Mouse (Mus musculus) activated CD4-positive, CD25-positive, alpha-beta regulatory T cell, adult 4 months (primary cell): Measurements from ENCODE around the gene Hic2. TPM values are rescaled to one million over a fixed set of nuclear protein-coding genes. Genes with fewer than 3 reads are reported as not detected.

ENCODE experiments used
- ATAC-seq: one replicate; pipeline ENCODE4 v1.8.0; 2017
- polyA plus RNA-seq, 2 experiments: library from polyadenylated mRNA; unstranded; fragments of 100-300 nt; shearing (Covaris generic); gene quantifications; one replicate each; pipeline ENCODE4 v1.2.1; 2017

The Hic2 gene
- polyA plus RNA-seq, 2 experiments from 2014 or later = 0.83 to 1.1 TPM

DNA sequence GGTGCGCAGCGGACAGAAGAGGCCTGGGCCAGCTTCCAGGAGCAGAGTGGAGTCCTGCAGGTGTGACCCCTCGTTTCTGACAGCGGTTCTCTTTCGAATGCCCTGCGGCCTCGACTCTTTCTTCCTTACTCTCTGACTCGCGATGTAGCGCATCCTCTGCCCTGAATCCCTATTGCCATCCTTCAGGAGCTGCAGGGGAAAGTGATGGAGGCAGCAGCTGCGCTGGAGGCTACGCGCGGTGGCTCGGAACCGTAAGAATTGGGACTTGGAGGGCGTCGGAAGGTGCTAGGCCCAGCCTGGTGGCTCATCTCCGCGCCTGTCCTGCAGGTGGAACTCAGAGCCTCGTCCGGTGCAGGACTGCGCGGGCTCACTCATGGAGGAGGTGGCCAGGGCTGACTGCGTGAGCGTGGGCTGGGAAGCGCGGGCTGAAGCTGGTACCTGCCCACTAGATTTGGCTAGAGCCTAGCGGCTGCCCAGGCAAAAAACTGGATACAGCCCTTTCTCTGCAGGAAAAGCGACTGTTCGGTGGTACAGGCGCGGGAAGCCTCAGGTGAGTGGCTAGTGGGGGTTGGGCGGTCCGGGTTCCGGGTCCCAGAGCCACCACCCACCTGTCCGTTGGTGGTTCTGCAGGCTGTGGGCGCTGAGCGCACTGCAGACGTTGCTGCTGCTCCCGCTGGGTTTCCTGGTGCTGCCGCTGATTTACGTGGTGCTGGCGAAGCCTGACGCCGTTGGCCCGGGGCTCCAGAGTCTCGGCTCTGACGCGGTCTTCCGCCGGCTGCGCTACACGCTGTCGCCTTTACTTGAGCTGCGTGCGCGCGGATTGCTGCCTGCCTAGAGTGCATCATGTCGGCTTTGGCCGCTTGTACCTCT, 44.2 kb downstream of the Hic2 start:
- ATAC-seq = peak; percentile 45

GRCm38 (mm10) chr16:17280471-17280870, 47.1 kb downstream of the Hic2 start:
- ATAC-seq = no peak

GRCm38 (mm10) chr16:17283151-17283550, 49.8 kb downstream of the Hic2 start:
- ATAC-seq = no peak

GRCm38 (mm10) chr16:17287103-17287502, 53.7 kb downstream of the Hic2 start:
- no peak for ATAC-seq

GRCm38 (mm10) chr16:17291016-17291415, 57.6 kb downstream of the Hic2 start:
- no peak for ATAC-seq

GRCm38 (mm10) chr16:17292751-17293150, 59.4 kb downstream of the Hic2 start:
- ATAC-seq = peak; percentile 59

DNA sequence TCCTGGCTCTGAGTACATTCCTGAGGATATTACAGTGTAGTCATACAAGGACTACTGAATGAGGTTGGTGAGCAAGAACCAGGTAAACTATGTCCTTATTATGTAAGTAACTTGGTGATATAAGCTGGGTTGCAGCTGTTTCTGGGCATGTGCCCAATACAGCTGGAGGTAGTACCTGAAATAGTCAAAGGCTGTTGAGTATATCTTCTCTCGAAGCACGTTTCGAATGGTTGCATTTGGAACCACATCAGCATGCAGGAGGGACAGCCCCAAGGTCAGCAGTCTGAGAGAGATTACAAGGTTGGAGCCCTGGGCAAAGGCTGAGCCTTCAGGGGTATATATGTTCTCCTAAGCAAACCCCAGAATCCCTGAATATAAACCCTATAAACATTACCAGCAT, 67.4 kb downstream of the Hic2 start:
- no peak for ATAC-seq

DNA sequence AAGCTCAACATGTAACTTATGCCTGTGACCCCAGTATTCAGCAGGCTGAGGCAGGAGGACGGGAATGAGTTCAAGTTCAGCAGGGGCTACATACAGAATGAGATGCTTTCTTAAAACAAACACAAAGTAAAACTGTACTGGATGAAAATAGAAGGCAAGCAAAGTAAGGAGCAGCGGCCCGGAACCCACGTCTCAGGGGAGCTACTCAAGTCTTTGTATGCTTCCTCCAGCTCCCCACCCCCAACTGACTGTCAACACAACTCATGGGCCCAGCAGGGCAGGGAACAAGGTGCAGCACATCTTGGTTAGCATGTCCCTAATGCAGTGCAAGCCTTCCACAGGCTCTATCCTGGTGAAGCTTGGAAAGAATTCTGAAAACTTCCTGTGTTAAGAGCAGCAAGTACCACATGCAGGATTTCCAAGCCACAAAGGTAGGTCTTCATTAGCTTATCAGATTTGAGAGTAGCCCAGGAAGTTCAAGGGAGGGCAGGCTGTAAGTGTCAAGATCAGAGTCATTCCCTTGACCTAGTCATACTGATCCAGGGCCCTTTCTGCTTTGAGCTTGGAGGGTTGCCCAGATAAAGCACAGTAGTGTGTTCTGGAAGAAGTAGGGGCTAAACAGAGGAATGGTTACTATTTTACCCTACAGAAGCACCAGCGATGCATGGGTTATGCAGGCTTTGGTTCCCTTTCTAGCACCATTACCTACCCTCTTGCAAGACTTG, 70.3 kb downstream of the Hic2 start:
- ATAC-seq = no peak

DNA sequence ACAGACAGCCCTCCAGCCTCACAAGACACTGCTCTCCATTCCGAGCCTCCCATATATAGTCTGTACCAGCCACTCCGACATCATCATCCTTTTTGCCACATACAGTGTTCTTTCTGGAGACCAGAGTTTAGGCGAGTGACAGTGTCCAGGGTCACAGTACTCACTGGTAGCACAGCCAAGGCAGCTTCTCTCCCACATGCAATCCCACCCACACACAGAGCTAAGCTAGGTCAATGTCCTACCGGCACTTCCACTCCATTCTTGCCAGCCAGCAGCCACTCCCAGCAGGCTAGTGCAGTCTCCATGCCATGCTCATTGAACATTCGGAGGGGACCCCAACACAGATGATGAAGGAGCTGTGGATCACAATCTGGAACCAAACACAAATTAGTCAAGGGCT, 74.1 kb downstream of the Hic2 start:
- ATAC-seq = no peak

DNA sequence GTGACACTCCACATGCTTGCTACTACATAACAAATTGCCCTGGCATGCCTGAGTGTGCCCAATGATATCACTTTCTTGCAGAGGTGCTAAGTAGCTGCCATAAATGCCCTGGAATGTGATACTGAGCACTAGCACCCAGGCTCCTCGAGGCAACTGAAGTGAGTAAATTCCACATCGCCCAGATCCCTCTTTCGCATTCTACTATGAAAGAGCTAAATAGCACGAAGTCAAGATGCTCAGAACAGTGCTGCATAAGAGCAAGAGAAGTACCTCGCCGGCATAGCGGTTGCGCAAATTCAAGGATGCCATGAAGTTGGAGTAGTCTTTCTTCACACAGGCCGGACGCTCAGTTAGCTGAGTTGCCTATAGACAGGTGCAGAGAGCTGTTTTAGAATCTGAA, 75.7 kb downstream of the Hic2 start:
- no peak for ATAC-seq

DNA sequence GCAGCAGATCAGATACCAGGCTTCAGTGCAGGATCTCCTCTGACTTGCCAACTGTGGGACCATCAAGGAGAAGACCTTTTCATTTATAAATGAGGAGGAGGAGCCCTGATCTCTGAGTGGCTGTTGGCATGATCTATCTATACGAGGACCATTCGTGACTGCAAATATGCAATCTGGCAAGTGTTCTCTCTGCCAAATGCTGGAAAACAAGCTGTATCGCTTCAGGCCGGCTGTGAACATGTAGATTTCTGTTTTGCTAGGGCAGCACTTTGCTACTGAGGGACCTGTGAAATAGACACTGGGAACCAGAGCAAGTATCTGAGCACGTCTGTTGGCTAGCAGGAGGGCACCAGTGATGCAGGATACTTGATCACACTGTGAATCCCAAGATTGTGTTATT, 79.2 kb downstream of the Hic2 start:
- ATAC-seq = no peak

Other genes with a start within 250 kb of the Hic2 start
- gene Ypel1, start 163.9 kb upstream of the Hic2 start, polyA plus RNA-seq = 1 to 10 TPM; 3.2 to 3.8 TPM
- gene Ppil2, start 122.3 kb upstream of the Hic2 start, polyA plus RNA-seq = 100 to 1,000 TPM; 166 to 209 TPM
- gene 2610318N02Rik, start 108.4 kb upstream of the Hic2 start, polyA plus RNA-seq = 10 to 100 TPM; 10.7 to 11.1 TPM
- 10 to 100 TPM; 27.8 to 50.4 TPM for gene Sdf2l1, start 101.2 kb upstream of the Hic2 start, polyA plus RNA-seq
- 1 to 10 TPM; 7.0 to 8.2 TPM for gene Ydjc, start 89.0 kb upstream of the Hic2 start, polyA plus RNA-seq
- under 1 TPM; 0.24 to 0.54 TPM for gene Ccdc116, start 86.3 kb upstream of the Hic2 start, polyA plus RNA-seq
- 100 to 1,000 TPM; 300 to 366 TPM for gene Ube2l3, start 30.9 kb upstream of the Hic2 start, polyA plus RNA-seq
- not detected for gene Rimbp3, start 25.0 kb upstream of the Hic2 start, polyA plus RNA-seq
- gene Tmem191c, start 42.5 kb downstream of the Hic2 start, polyA plus RNA-seq = 10 to 100 TPM; 30.6 to 32.6 TPM
- under 1 TPM; 0.22 to 0.53 TPM for gene Serpind1, start 97.8 kb downstream of the Hic2 start, polyA plus RNA-seq
- 10 to 100 TPM in 1 of 2 experiments, 1 to 10 TPM in 1; 8.3 to 16.7 TPM for gene Snap29, start 172.4 kb downstream of the Hic2 start, polyA plus RNA-seq
- gene Pi4ka, start 172.7 kb downstream of the Hic2 start, polyA plus RNA-seq = 10 to 100 TPM; 42.5 to 51.8 TPM
- gene Crkl, start 218.4 kb downstream of the Hic2 start, polyA plus RNA-seq = 10 to 100 TPM; 16.6 to 21.2 TPM